Mouse (Mus musculus): ENCODE measurements at regions not wholly inside any gene's neighbourhood (a gene's known extent, or its start where the extent isn't known, plus 50 kb on each side); places are given as distances from the start of the nearest gene placed in this dataset.

DNA sequence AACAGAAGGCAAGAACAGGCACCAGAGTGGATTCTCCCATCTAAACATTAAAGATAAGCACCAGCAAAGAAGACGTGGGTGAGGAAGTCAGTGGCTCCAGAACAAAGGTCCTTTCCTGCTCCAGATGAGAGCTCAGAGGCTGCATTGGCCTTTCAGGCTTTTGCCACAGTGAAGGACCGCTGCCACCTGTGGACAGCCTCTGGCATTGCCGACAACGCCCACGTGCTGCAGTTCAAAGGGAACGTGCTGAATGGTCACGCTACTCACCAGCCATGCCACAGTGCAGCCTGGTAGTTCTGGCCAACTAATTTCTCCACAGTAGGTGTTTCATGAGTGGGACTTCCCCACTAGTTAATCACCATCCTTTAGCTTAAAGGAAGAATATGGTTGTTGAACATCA is 365.1 kb downstream of the Dmrt2 start:
- DNase-seq (ENCODE audit: low read depth, low spot score), result peak; percentile 57

DNA sequence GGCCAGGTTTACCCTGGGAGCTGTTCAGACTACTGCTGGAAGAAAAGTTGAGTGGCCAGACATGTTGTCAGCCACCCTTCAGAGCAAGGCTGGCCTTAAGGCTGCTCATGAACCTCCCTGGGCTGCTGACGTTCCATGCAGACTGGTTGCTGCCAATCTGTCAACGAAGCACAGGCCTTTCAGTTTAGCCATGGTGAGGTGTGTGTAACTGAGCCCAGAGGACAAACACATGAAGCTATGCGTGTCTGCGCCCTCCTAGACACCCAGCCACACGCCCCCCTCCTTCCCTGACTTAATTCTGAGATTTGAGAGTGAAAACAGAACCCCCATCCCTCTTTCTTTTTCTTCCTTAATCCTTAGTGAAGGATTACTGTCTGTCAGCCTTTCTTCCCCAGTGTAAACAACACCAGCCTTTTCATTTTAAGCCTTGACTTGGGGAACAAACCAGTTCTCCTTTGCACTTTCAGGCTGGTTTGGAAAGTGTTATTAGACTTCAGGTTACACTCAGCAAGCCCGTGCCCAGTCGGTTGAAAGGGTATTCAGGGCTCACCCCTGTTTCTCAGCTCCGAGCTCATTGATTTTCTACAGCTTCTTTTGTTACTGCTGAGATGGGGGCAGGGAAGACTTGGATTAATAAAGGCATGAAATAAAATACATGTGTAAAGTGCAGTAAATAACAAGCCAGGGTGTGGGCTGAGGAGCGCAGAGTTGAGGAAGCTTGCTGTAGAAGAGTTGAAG is 379.4 kb downstream of the Dmrt2 start:
- no peak for DNase-seq (ENCODE audit: low read depth, low spot score)

DNA sequence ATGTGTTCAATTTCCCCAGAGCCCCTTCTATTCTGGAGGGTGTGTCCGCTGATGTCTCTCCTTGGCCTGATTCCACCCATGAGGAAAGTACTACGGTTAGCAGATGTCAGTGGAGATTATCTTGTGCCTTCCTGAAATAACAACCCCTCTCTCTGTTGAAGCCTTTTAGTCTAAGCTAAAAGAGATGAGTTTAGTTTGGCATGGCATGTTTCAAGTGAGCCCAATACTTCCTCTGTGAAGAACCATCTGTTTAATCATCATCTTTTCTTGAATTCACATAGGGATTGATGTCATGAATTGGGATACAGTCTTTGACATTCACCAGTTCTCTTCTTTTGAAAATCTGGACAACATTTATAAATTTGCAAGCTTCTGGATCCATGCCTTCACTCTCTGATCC is 387.5 kb downstream of the Dmrt2 start:
- no peak for DNase-seq (ENCODE audit: low read depth, low spot score)

DNA sequence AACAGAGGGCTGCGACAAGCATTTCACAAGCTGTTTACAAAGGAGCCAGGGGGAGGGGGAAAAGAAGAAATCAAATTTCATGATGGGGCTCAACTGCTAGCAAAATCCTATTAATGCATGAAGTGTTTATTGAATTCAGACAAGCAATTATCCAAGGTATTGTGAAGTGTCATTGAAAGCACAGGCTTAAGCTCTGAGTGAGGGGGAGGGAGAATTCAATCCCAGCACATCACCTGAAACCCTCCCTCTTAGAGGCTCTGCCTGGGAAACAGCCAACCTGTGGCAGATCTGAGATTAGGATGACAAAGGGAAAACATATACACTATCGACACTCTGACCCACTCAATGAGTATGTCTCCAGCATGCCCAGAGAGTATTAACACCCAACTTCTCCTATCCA is 396.3 kb downstream of the Dmrt2 start:
- no peak for DNase-seq (ENCODE audit: low read depth, low spot score)

DNA sequence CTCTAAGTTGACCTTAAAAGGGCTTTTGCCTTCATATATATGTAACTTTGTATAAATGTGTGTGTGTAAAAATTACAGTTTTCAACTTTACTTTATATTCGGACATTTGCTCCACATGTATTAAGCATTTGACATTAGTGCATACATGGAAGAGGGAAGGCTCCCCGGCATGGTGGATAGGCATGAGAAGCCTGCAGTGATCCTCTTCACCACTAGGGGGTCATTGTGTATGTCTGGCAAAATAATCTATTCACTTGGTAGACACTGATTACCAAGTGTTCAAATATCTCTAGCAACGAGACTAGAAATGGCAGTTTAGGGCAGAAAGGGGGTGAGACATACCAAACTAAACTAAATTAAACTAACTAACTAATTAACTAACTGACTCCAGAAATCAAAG is 397.7 kb downstream of the Dmrt2 start:
- peak; percentile 25 for DNase-seq (ENCODE audit: low read depth, low spot score)

DNA sequence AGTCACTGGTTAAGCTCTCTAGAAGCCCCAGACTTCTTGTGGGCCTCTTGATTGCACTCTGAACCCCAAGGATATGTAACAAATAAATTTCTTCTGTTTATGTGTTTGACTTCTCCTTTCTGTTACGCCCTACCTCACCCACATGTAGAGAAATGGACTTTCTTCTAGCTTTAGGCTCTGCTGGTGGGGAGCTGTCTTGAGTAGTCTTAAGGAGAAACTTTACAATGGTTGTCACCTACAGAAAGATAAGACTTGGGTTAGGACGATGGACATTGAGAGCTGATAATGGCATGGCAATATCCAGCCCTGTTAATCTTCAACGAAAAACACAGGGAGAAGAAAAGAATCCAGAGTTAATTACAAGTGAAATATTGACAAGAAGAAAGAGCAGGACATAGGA is 416.1 kb downstream of the Dmrt2 start:
- DNase-seq (ENCODE audit: low read depth, low spot score), result no peak

DNA sequence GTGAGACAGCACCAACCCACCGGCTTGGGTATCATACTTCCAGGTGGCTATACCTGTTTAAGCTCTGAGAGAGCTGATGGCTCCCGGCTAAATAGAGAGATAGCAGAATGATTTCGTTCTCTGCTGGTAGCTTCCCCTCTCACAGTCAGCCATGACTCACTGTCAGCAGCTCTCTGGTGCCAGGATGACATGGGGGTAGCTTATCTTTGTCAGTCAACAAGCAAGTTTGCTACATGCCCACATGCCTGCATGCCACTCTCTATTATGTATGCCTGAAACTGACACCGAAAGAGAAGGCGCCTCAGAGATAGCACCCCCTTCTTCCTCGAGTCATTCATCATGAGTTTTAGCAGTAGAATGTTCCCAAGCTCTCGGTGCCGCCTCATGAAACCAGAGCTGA is 419.2 kb downstream of the Dmrt2 start:
- no peak for DNase-seq (ENCODE audit: low read depth, low spot score)

DNA sequence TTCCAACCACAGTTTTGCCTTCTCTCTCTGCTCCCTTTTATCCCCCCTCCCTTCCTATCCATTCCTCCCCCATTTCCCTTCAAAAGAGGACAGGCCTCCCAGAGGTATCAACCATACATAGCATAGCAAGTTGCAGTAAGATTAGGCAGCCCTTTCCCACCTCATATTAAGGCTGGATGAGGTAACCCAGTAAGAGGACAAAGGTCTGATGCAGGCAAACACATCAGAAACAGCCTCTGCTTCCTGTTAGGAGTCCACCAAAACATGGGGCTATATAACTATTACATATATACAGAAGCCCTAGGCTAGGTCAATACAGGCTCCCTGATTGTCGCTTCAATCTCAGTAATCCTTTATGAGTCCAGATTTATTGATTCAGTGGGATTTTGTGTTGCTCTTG is 421.6 kb downstream of the Dmrt2 start:
- DNase-seq (ENCODE audit: low read depth, low spot score), result no peak

DNA sequence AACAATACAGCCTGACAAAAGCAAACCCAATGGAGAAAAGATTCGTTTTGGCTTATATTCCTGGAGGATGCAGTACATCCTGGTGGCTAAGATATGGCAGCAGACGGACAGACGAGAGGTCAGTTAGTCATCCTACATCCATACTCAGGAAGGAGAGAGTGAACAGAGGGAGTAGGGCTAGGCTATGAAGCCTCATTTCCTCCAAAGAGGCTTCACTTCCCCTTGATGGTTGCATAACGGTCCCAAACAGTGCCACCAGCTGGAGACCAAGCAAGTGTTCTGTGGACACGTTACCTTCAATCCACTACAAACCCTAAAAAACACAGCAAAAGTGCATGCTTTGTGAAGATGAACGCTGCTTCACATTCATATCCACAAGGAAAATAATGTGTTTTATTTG is 442.1 kb downstream of the Dmrt2 start:
- no peak for DNase-seq (ENCODE audit: low read depth, low spot score)

DNA sequence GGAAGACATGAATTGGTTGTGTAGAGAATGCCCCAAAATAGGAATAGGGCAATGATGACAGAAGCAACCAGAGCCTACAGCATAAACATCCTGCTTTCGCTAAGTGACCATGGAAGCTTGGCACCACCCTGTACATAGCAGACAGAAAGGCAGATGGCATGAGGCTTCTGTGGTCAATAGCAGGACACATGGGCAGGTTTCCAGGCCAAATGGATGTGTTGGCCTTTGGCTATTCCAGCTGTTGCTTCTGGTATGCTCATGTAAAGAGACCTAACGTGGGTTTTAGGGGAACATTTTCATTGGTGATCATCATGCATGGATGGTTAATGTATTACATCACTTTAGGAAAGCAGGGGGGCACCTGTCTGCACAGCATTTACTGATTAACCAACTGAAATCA is 456.2 kb downstream of the Dmrt2 start:
- no peak for DNase-seq (ENCODE audit: low read depth, low spot score)

DNA sequence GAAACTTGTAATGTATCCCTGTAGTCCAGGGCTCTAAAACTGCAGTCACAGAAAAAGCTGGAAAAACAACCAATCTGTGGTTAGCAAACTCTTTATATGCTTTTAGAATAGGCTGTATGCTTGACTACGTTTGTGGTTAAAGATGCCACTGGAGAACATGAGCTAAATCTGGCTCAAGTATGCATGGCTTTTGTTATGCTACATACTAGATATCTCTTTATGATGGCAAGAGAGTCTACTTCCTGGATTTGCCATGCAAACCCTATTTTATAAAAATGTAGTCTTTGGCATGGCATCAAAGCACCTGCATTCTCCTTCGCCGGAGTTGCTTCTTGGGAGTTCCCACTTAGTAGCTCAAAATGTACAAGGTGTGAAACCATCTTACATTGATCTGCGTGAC is 462.2 kb downstream of the Dmrt2 start:
- no peak for DNase-seq (ENCODE audit: low read depth, low spot score)

DNA sequence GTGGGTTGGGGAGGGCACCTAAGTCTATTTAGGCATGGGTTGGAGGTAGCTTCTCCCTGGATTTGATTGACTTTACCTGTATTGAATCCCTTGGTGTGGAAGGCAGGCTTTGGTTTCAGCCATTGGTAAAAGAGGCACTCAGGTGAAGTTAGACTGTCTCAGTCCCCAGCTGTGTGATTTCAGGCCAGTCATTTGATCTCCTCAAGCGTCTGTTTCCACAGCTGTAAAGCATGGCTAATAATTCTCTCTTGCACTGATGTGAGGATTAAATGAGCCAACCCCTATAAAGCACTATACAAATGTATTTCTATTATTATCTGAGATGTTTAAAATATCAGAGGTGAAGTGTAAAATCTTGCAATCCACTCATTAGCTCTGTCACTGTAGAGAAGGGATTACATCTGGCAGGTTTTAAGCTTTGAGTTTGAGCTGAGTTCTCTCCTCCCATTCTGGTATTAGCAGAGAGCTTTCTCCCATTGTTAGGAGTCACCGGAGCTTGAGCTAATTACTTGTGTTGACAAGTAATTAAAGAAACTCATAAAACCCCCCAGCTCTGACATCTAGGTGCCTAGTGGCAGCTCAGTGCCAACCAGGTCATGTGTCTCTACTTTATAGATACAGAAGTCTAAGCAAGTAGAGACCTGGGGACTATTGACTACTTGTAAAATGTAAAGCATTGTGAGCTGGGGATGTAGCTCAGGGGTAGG is 463.3 kb downstream of the Dmrt2 start:
- DNase-seq (ENCODE audit: low read depth, low spot score), result no peak

DNA sequence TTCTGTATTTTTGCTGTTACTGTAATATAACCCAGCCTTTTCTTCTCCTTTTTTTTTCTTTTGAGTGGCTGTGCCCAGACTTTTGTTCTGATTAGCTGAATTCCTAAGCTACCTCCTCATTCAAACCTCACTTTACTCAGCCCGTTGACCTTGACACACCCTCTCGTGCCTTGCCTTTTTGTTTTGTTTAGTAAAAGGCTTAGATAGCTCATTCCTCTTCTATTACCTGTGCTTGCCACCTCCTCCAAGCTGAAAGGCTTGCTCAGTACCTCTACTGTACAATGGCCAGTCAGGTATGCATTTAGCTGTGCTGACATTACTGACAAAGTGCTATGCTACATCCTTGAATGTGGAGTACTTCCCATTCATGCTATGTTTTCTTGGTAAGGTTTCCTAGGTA is 464.2 kb upstream of the Smarca2 start:
- peak; percentile 90 for DNase-seq (ENCODE audit: low read depth, low spot score)

DNA sequence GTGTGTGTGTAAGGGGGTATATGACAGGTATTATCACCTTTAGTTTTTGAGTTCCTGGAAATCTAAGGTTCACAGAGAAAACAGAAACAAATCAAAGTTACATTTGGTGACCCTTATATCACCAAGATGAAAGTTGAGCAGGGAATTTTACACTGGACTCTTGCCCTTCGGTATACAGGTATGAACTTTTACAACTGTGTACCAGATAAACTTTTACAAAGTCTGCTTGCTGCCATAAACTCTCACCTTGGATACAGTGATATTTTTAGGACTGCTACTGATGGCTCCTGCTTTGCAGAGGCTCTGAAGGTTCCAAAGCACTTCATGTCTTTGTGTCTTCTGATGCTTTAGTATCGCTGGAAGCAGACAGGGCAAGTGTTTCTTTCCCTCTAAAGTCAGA is 461.3 kb upstream of the Smarca2 start:
- no peak for DNase-seq (ENCODE audit: low read depth, low spot score)

DNA sequence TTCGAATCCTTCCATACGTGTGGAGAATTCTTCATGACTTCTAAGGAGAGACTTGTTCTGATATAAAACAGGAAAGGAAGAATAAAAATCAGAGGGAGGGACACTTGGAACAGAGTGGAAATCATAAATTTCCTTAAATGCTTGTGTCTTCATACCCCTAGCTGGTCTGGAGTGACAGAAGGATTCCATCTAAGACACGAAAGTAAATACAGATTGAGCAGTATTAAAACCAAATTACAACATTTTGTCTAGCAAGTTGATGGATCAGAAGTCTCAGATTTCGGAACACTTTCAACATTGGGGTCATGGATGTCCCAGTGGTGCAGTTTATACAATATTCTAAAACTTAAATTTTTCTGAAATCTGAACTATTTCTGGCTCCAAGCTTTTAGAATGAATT is 453.6 kb upstream of the Smarca2 start:
- no peak for DNase-seq (ENCODE audit: low read depth, low spot score)

DNA sequence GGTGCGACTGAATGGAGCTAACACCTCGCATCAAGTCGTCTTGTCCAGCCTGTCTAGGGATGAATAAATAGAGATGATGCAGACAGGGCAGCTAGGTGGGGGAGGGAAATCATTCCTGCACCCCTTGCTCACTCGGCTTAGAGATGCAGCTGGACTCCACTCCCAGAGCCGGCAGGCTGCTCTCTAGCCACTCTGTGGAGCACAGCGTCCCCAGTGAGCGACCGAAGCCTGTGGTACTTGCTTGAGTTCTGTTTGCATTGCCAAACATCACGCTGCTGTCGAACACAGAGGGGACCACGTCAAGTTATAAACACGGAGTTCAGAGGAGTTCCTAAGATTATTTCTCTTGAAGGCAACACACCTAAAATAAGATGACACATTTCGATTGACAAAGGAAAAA is 439.9 kb upstream of the Smarca2 start:
- no peak for DNase-seq (ENCODE audit: low read depth, low spot score)

DNA sequence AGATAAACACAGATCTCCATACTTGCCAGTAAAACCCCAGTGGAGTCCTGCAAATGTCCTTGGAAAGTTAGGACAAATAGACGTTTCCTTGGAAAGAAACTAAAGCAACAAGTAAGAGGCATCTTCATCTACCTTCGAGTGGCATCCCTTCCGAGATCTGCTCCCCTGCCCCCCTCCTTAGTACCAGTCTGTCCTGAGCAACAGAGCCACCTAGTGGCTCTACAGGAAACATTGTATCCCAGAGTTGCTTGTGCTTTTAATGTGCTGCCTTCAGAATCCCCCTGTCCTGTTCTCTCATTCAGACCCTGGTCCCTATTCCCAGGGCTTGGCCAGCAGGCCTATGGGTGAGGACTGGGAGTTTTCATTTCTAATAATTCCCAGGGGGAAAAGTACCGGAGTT is 423.1 kb upstream of the Smarca2 start:
- DNase-seq (ENCODE audit: low read depth, low spot score), result peak; percentile 61

DNA sequence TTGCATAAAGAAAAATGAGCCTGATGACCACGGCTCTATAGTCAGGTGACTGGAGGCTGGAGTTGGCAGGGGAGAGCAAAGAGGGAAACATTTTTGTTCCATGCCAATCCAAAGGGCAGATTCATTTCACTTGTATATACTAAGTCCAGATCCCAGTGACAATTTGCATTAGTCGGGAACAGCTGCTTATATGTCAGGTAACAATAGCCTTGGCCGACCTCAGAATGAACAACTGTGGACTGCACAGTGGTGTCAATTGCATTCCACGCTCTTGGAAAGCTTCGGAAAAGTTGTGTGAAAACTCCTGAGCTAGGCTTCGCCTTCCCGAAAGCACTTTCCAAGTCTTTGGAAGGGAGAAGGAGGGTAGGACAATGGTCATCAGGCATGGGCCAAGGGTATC is 419.8 kb upstream of the Smarca2 start:
- no peak for DNase-seq (ENCODE audit: low read depth, low spot score)

DNA sequence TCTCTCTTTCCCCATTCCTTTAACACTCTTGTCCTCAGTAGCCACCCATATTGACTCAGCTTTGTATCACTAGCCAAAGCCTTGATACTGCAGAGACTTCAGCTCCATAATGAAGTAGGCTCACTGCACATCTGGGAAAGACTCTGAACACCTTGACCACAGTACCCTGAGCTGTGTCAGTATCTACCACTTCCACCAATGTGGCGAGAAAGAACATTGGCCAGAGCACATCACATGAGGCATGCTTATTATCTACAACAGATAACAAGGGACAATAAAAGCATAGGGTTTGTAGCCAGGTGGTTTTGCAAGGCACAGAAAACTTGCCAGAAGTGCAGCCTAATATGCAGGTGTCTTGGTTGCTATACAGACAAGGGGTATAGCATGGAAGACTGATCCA is 414.0 kb upstream of the Smarca2 start:
- no peak for DNase-seq (ENCODE audit: low read depth, low spot score)

DNA sequence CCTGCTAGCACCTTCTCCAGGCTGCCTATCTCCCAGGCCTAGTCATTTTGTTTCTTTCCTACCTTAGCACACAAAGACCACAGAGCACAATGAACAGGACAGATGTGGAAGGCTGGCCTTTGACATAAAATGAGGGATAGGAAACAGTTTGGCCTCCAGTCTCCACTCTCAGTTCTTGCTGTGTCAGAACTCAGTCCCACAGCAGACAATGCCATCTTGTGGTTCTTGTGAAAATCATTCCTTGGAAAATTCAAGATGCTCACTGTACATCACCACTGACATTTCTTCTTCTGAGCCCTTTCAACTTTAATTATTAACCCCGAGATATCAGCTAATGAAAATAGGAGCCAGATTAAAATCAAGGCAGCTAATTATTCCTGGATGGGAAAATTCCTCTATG is 411.2 kb upstream of the Smarca2 start:
- peak; percentile 16 for DNase-seq (ENCODE audit: low read depth, low spot score)

DNA sequence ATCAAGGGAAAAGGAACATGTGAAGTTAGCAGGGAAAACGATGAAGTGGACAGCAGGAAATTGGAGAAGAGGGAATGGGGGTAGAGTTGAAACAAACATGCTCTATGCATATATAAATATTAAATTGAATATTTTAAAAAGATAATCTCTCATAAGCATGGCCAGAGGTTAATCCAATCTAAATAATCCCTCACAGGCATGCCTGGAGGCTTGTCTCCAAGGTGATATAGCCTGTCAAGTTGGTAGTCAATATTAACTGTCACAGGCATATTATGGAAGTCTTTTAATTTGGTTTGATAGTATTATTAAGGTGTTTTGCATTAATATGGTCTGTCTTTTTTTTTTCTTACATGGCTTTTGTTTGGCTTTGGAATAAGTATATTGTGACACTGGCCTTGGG is 396.1 kb upstream of the Smarca2 start:
- no peak for DNase-seq (ENCODE audit: low read depth, low spot score)

DNA sequence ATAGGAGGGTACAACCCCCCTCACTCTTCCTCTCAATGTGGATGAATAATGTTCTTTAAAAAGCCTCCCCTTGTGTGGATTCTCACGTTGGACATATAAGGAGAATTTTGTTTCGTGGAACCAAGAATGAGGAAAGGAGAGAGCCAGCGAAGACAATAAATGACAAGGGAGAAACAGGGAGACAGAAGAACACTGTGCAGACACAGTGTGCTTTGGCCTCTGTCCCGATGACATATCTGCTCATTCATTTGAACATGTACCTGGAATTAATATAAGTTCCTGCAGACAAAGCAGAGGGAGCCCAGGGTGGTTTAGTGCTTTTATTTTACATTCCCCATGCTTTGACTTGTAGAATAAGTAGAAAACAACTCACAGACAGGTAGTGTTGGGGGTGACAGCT is 370.3 kb upstream of the Smarca2 start:
- DNase-seq (ENCODE audit: low read depth, low spot score), result no peak

DNA sequence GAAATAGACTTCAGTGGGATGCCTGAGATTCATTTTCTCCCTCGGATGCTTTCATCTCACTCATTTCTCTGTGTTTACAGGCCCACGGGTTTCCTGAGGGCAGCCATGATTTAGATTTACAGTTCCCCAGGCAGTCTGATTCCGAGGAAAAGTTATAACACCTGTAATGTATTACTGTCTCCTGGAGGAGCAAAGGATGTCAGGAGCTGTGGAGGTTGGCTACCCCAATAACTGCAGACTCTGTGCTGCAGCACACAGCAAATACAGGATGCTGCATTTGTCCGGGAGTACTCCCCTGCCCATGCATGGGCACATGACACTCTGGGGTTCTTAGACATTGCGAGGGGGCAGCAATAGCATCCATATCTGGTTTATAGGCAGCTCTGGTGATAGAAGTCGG is 360.8 kb upstream of the Smarca2 start:
- DNase-seq (ENCODE audit: low read depth, low spot score), result no peak

DNA sequence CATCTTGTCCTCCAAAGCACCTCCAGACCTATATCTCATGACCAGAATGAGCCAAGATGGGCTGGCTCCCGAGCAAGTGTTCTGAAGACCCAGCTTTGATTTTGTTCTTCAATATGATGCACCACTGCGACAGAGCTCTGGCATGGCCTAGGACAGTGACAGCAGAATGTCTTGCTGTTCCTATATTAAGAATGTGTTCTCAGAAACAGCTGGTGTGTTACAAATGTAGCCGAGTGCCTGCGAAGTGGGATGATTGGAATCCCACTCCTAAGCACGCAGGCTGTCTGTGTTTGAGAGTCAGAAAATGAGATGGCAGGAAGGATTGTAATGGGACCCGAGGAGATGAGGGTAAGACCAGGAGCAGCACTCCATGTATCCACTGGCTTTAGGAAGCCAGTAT is 355.1 kb upstream of the Smarca2 start:
- no peak for DNase-seq (ENCODE audit: low read depth, low spot score)
